Mouse (Mus musculus) liver (tissue): Measurements from ENCODE around the gene Txndc2.
"Not testable (repeated sequence)": the region's sequence is repeated elsewhere in the genome, so short reads cannot be mapped to it uniquely, and the experiment has no call there.

Source experiments
- DNase-seq: peaks from one replicate; pipeline ENCODE4 v3.0.0-alpha.2; 2020; ENCODE audit warnings: mixed read lengths

Txndc2 gene

DNA sequence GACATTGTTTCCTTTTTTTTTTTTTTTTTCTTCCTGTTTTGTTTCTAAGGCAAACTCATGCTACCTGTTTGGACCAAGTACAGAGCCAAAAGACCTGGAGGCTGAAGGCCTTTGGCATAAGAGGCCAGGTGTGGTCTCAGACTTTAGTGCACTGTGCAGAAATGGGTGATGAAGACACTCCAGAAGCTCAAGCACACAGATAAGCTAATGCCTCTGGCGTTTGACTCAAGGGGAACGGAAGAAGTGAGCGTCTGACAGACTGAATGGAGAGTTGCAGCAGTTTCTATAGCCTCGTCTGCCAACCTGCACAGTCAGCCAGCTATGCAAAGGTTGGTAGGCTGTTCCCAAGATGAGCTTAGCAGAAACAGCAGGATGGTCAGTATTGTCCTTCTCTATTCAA, 13.6 kb upstream of the Txndc2 start:
- no peak for DNase-seq

DNA sequence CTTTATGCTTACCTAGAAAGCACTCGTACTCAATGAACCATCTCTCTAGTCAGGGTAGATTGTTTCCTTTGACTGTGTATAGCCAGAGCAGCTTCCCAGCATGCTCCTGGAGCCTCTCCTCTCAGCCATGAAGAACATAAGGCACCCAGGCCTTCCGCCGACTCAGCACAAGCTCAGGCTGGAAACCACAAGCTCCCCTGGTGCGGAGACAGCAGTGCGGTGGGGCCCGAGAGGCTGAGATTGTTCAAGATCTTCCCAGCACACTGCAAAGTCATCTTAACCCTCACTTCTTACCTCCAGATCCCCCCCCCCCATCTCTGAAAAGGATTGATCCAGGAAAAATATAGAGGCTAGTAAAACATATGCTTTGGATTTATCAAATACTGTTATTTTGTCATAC, 8.6 kb upstream of the Txndc2 start:
- no peak for DNase-seq

DNA sequence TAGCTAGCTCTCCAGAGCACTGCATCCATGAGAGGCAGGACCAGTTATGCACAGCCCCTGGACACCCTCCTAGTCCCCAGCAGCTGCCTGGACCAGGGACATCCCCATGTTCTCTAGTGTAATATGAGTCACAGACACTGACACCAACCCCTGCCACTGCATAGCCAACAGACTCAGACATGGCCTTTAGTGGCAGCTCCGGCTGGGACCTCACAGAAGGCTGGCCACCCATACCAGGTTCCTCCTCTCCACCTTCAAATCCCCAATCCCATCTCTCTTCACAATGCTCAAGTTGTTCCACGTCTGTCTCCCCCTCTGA, 7.2 kb upstream of the Txndc2 start:
- DNase-seq = no peak

DNA sequence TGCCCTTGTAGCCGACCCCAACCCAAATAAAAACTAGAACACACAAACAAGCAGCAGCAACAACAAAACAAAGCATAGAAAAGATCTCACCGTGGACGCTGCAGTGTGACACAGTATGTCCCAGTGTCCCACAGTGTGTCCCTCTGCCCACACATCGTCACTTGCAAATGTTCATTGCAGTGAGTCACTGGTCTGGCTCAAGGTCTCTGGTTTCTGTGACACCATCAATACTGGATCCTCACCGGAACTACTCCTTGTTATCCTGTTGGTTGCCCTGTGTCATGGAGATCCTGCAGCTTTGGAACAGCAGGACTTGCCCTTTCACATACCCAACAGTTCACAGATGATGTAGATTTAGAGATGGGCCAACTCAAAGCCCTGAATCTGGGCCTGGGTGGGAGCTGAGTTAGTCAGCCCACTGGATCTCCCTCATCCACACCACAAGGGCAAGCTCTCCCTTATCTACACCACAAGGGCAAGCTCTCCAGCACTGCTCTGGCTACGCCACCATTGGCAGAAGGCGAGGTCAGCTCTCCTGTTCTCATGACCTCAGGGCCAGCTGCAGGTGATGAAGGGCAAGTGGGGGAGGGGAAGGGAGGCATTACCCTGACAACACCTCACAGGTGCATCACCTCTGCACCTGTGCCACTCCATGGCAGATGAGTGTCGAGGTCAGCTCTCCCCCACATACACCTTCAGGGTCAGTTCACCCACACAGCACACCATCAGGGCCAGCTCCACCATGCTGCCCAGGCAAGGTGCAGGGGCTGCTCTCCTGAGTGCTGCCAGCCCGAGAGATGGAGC, 6.6 kb upstream of the Txndc2 start:
- no peak for DNase-seq

DNA sequence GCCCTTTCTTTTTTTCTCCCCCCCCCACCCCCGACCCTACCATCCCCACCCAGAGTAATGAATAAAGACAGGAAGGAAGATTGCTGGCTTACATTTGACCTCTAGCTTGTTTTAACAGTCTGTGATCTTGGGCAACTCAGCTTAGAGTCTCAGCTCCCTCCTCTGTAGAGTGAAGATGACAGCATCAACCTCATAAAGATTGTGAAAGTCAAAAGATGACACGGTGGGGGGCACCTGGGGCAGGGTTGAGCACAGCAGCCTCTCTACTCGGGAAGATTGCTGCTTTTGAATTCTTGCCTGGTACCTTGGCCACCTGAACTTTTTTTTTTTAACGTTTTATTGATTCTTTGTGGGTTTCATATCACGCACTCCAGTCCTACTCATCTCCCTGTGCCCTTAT, 6.0 kb upstream of the Txndc2 start:
- DNase-seq = no peak

DNA sequence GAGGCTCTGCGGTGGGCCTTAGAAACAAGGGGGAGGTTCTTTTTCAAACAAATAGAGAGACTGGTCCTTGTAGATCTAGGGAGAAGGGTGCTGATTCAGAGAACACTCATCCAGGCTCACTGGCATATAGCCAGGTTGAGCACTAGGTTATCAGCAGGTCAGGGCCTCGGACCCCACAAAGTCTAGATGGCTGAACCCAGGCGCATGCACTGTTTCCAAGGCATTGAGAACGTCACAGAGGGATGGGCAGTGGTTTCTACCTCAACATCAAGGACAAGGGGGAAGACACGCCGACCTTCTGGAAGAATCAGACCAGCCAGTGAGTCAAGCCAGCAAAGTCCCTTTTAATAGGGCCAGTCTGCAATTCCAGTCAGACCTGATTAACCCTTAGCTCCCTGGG, 5.3 kb upstream of the Txndc2 start:
- DNase-seq = no peak

DNA sequence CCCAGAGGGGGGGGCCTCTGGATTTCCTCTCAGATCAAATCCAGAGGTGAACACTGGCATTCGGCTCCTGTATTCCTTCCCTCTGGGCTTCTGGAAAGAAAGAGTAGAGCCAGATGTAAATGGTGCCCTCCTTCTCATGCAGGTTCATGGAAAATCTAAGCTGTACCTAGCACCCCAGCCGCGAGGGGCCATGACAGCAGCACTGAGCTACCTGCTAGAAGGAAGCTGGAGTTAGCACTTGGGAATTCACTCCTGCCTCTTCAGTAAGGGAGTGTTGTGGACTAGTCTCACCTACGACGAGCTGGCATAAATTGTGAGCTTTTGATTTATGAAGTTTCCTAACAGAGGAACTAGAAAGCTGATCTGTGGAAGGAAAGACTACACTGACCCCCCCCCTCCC, 1.6 kb upstream of the Txndc2 start:
- no peak for DNase-seq

DNA sequence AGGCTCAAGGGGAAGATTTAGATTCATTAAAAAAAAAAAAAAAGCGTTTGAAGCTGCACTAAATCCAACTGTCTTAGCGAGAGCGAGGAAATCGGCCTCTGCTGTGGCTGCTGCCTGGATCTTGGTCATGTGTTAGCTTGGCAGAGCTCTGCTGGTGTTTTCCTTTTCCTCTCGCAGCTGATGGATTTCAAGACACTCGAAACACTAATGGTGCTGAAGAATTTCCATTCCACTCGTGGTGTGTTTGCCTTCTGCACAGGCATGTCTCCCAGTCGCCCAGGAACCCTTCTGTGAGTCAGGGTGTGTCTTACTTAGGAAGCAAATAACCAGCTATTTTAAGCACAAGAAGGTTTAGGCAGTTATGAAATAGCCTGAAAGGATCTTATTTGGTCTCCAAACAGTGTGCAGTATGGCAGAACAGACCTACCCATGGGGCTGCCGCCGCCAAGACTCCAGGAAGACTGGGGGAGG, 1.1 kb upstream of the Txndc2 start:
- no peak for DNase-seq

DNA sequence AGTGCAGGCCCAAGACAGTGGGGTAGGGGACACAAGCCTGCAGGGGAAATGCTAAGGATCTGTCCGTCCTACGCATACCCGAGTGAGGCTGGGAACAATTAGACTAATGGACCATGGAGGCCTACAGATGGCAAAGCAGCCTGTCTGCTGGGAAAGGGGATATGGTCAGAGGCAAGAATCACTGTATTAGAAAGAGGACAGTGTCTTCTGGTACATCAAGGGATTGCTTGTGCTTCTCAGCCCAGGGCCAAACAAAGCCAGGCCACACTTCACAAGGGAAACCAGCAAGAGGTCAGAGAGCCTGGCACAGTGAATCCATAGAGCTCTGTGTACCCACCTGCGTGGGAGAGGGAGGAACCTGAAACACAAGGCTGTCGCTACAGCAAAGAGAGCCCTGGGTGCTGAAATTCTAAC, 617 bp upstream of the Txndc2 start:
- DNase-seq = no peak

DNA sequence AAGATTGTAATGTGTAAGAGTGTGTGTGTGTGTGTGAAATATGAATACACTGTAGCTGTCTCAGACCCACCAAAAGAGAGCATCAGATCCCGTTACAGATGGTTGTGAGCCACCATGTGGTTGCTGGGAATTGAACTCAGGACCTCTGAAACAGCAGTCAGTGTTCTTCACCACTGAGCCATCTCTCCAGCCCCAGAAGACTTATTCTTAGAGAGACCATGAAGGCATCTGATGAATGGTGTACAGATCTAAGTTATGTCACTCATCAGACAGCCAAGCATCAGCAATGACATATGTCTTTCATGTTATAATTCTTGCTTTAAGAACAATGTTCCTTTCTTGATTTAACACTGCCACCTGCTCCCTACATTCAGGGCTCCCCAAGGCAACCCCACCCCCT, 2.8 kb downstream of the Txndc2 start:
- DNase-seq = no peak

DNA sequence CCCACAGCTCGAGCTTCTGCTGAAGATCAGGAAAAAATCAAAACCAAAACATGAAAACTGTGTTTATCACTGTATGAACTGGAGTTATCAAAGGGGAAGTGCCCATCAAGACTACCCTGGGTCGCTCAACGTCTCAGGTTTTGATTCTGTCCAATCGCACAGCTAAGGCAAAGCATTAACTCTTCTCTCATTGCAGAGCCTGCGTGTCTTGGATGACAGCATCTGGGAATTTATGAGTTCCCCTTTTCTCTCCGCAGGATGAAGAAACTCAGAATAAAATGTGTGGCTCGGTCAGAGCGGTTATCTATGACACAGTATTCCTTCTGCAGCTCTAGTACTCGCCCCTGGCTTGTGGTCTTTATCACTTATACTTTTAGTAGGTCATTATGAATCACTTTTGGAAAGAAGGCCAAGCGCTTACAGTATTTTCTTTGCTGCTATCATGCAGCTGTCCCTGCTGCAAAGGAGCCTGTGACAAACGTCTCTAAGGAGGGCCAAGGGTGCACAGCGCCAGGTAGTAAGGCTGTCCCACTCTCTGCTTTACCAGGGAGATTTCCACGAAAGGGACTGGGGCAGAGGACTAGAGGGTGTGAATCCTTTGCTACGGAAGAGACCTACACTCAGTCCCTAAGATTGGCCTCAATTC, 6.1 kb downstream of the Txndc2 start:
- no peak for DNase-seq

DNA sequence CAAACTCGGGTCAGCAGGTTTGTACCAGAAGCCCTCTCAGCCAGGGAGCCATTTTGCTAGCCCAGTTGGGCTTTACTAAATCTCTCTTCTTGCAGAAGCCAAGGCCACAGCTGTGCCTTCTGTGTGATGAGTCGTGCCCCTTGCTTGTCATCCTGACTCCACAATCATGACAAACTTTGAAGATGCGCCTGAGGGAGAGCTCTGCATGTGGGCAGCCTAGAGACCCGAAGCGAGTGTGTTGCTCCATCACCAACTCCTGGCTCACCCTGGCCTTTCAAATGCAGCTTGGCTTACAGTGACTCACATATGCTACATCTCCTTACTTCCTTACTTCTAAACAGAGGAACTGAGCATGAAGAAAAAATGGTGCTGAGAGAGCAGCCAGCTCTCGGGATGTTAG, 12.0 kb downstream of the Txndc2 start:
- DNase-seq = no peak

DNA sequence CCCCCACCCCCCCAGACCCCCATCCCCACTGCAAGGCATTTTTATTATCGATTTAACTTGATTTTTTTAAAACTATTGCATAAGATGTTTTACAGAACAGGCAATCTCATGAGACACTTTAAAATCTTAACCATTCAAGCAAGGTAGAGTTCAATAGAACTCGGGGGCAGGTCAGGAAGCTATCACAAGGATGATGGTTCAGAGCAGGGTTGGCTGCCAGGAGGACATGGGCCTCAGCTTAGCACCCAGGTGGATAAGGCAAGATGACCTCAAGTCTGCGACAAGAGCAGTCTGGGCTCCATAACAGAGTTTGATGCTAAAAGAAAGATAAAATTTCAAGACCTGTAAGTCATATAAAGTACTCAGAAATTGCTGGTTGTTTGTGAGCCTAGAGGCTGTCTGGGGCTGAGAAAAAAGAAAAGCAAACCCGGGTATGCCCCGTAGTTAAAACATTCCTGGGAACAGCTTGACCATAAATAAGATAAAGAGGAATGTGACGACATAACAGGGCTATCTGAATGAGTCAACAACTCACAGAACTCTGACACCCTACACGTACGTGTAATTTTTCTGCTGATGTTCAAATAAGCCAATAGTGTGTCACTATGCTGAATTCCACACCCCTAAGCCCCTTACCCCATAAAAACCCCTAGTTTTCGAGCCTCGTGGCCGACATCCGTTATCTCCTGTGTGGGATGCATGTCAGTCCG, 13.0 kb downstream of the Txndc2 start:
- not testable (repeated sequence) for DNase-seq

DNA sequence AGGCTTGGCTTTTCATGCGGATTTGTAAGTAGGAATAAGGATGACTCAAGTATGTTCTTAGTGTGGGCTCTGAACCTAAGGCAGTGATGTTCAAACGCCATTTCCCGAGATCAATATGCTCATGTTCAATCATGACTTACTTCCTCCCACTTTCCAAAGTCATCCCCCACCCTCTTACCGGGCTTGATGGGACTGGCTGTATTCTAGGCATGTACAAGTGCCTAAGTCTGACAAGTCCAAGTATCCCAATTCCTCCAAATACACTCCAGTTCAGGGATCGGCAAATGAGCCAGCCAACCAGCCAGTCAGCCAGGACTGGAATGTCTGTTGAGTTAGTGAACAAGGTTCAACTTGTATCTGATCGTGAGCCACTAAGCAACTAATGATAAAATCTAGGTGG, 15.7 kb downstream of the Txndc2 start:
- no peak for DNase-seq

DNA sequence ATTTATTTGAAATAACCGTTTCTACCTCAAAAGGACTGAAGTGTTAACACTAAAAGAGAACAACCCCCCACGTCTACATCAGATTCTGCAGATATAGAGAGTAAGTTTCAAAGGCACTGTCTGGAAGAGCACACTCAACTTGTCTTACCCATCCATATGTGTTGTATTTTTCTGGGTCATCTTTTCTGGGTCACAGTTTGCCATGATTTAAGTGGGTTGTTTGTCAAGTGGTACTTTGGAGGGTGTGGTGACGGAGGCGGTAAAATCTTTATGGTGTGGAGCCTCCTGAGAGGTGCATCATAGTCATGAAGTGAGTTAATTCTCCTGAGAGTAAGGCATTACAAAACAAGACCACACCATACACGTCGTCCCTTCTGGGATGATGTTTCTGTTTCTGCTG, 16.4 kb downstream of the Txndc2 start:
- DNase-seq = no peak

DNA sequence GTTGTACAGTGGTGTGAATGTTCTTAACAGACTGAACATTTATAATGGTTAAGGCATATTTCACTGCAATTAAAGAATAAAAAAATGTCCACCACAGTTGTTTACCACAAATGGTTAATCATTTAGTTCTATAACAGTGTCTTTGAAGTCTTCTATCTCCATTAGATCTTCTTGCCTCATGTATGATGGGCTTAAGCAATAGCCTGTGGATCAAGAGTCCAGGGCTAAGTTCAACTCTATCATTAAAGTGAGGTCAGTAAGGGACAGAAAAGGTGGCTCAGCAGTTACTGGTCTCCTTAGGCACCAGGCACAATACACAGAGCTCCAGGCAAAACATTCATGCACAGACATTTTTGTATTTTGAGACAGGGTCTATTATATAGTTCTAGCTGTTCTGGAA, 18.8 kb downstream of the Txndc2 start:
- DNase-seq = no peak

DNA sequence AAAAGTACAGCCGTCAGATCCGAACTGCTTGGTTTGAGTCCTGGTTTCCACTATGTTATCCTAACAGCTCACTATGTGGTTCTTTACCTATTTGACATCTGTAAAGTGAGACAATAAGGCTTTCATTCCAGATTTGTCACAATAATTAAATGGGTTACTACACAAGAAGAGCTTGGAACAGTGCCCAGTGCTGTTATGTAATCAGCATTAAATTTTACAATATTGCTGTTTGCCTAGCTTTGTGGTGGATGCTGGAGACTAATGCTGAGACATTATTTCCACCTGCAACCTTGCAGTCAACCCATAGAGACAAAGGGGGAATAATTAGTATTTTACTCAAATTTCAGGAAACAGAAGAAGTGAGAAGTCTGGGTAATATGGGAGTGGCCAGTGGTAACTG, 23.5 kb downstream of the Txndc2 start:
- DNase-seq = no peak

DNA sequence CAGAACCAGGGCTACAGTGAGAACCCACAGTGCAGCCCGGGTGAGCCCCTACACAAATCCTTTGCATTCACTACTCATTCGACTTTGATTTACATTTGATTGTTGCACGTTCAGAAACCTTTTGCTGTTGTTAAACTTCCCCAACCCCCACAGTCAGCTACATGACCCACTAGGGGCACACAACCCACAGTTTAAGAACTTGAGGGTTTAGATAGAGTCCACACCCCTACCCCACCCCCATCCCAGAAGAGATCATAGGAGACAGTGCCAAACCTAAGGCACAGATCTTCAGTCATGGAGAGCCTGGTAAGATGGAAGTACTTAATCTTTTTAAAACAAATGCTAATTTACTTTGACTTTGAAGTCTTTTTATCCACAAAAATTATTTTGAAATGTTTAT, 26.3 kb downstream of the Txndc2 start:
- DNase-seq = no peak

DNA sequence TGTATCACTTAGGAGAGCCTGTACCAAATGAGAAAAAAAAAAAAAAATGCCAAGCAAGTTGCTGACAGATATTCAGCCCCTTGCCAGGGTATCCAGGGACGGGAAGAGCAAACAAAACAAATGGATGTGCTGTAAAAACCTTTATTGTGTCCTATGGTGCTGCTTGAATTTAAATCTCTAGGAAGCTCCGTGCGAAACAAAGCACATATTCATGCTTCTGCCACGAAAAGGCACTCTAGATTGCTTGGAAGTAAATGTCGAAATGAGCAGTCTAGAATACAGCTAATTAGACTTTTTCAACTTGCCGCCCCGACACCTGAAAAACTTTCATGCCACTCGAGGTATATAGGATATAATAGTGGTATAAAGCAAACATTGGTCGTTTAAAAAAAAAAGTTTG, 27.5 kb downstream of the Txndc2 start:
- no peak for DNase-seq

DNA sequence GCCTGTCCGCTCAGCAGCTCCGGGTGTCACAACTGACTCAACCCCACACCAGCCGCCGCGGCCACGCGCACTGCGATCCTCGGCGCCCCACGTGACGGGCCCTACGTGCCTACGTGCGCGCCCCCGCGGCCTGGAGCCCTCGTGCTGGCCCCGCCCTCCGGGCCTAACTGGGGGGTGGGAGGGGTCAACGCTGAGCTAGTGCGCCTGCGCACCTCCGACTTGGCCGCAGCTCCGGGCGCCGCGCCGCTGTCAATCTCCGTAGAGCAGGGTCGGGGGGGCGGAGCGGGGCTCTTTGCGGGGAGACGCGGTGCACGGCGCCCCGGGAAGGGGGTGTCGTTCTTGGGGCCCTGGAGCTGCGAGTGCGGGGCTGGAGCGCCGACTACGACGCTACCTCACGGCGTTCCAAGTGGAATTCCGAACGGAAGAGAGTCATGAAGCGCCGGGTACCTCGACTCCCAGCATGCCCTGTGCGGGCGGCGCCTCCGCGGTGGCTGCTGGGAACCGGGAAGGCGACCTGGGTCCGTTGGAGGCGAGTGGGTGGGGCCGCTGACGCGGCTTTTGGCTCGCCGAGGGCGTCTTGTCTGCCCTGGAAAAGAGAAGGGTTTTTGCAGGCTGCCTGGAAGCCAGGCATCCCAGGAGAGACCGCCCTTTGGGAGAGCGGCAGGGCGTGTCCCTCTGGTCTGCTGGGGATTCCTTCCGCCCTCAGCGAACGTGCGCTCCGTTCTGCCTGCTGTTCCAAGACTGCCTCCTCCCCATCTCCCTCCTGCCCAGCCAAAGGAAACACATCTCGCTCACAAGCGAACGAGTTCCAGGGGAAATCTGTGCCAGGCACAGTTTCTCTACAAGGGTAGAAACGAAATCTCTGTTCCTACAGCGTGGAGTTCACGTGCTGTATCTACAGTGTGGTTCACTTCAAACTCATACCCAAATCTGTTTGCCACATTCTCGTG, 28.2 kb downstream of the Txndc2 start, which contains the start of gene Vapa:
TSS of gene Vapa (minus strand) at position 93 of the 950 bp plus-strand sequence.
- DNase-seq = peak; percentile 99

DNA sequence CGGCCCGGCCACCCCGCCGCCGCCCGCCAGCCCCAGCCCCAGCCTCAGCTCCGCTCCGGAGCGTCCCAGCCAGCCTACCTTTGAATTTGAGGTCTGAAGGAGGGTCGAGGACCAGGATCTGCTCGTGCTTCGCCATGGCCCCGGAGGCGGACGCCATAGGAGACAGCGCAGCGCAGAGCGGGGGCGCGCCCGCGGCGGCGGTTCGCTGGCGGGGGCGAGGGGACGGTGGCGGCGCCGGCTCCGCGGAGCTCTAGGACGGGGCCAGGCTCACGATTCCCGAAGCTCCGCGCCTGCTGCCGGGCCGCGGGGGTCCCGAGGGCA, 28.9 kb downstream of the Txndc2 start:
- DNase-seq = no peak

DNA sequence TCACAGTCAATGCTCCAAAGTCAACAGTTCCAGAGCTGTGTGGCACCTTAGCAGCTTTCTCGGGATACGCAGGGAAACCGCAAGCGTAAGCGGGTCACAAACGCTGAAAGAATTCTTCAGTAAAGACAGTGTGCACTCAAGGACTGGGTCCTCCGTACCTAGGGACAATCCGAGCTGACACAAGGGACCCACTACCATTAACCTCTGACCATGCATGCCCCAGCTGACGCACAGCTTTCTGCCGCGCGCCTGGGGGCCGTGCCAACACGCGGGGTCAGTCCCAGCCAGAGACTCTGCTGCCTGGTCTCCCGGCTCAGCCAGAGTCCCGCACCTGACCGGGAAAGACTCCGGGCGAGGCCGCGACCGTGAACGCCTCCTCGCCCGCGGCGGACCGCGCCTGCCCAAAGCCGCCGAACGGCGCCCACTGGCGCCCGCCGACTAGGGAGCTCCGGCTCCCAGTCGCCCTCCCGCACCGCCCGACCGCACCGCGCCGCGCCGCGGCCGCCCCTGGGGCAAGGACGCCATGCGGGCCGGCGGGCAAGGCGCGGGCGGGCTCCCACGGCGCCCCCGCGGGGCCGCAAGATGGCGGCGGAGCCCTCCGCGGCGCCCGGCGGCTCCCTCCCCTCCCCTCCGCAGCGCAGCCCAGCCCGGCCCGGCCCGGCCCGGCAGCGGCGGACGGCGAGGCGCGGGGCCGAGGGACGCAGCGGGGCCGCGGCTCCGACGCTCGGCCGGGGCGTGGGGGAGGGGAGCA, 29.4 kb downstream of the Txndc2 start:
- peak; percentile 68 for DNase-seq
